Mouse (Mus musculus): ENCODE measurements at regions not wholly inside any gene's neighbourhood (a gene's known extent, or its start where the extent isn't known, plus 50 kb on each side); places are given as distances from the start of the nearest gene placed in this dataset.

- DNase-seq (ENCODE audit: low spot score in 2 of 2), result no peak
Observed at GRCm38 (mm10) chr12:12510764-12511163, 248.8 kb downstream of the Fam49a start.

- DNase-seq (ENCODE audit: low spot score in 2 of 2), result no peak
Observed at GRCm38 (mm10) chr12:12509164-12509937, 247.4 kb downstream of the Fam49a start.

GRCm38 (mm10) chr12:12508487-12509125 is 246.7 kb downstream of the Fam49a start:
- no peak for DNase-seq (ENCODE audit: low spot score in 2 of 2)

DNA sequence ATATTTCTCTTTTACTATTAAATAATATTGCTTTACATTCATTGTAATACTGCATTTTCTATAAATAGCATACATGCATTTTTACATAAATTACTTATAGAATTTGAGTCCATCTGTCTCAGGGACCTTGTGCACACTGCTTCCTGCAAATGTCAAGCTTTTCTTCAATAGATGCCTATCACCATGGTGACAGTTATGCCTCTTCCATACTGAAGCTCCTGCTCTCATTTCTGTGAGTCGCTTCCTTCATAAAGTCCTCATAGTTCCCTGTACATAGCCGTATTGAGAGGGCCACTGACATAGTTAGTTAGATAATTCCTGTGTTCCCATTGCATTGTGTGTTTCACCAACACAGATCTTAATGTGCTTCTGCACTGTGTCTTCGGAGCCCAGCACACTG is 244.7 kb downstream of the Fam49a start:
- DNase-seq (ENCODE audit: low spot score in 2 of 2), result no peak

GRCm38 (mm10) chr12:12505590-12505989 is 243.7 kb downstream of the Fam49a start:
- no peak for DNase-seq (ENCODE audit: low spot score in 2 of 2)

GRCm38 (mm10) chr12:12499903-12500302 is 238.0 kb downstream of the Fam49a start:
- no peak for DNase-seq (ENCODE audit: low spot score in 2 of 2)

GRCm38 (mm10) chr12:12498621-12499020 is 236.7 kb downstream of the Fam49a start:
- DNase-seq (ENCODE audit: low spot score in 2 of 2), result no peak

DNA sequence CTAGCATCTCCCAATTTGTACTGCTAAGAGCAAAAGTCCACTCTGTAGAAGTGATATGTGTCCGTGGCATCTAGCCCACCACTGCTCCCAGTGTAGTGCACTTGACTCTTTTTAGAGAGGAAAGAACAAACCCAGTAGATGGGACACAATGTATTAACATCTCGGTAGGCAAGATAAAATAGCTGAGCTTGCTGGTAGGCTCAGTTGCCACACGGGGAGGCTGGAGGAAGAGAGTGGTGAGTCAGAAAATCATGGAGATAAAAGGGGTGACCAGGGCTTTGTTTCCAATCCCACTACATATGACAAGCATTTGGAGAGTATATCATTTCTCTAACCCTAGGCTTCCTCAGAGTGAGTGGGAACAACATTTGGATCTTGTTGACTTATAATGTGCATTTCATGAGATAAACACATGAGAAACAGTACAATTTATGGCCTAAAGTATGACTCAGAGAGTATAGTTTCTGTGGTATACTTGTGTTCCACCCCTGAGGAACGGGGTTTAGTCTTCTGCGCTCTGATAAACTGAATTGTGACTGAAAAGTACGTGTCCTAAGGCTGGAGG is 235.4 kb downstream of the Fam49a start:
- no peak for DNase-seq (ENCODE audit: low spot score in 2 of 2)

GRCm38 (mm10) chr12:12496593-12497141 is 234.7 kb downstream of the Fam49a start:
- DNase-seq (ENCODE audit: low spot score in 2 of 2), result peak; percentile 5 to 6

DNA sequence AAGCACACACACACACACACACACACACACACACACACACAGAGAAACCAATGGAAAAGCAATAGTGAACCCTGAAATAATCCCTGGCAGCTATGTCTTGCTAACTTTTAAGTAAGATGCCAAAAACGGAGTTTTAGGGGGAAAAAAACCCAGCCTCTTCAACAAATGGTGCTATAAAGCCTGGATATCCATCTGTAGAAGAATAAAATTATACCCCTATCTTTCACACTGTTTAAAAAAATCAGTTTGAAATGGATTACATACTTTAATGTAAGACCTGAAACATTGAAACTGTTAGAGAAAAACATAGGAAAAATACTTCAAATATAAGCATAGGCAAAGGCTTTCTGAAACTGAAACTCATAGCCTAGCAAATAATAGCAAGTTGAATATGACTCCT is 228.2 kb downstream of the Fam49a start:
- DNase-seq (ENCODE audit: low spot score in 2 of 2), result no peak

DNA sequence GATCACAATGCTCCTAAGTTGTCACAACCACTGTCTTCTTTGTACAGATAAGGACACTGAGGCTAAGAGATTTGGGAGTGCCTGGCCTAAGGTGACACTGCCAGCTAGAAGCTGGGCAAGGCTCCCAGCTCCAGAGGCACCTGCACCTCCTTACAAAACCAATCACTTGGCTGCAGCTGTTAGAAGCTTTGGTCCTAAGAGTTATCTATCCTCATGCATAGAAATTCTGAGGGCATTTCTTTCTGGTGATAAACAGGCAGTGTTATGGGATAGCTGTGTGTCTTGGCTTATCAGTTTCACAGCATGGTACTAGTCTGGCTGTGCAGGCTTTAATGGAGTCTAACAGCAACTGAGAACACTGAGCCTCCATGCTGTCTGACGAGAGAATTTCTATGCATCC is 226.2 kb downstream of the Fam49a start:
- no peak for DNase-seq (ENCODE audit: low spot score in 2 of 2)

DNA sequence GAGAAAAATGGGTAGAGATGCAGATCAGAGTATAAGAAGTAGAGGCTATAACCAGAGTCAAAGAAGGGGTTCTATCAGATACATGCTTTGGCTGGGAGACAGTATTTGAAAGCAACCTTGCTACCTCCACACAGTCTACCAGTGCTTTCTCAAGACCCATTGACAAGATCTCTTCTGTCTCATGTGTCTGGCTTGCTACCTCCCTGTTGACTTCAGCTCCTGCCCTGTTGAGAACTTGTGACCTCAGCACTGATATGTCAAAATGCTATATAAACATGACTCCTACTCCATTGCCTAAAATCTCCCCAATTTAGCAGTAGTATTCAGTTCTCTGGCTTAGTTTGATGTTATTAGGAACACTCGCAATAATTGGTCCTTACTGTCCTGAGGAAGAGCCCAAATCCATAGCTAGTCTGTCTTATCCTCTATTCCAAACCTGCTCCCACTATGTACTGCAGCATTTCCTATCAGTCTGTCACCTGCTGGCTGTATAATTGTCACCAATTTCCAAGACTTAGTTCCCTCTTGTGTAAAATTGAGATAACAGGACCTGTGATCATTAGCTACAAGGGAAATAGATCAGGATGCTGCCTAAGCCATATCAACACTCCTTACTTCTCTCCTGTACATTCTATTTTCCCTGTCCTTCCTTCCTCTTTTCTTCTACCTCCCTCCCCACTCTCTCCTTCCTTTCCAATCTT is 224.9 kb downstream of the Fam49a start:
- DNase-seq (ENCODE audit: low spot score in 2 of 2), result no peak

- no peak for DNase-seq (ENCODE audit: low spot score in 2 of 2)
Observed at GRCm38 (mm10) chr12:12484921-12485680, 223.2 kb downstream of the Fam49a start.

DNA sequence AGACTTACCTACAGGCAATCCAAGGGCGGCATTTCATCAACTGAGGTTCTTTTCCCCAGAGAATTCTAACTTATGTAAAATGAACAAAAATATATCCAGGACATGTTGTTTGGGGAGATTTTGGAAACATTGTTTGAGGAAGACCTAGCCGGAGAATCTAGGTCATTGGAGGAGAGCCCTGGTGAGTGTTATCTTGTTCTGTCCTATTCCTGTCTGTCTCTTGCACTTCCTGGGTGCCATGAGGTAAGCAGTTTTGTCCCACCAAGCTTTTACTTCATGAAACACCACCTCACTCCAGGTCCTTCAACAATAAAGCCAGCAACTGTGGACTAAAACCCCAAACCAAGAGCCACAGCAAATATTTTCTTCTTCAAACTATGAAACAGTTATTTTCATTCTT is 218.5 kb downstream of the Fam49a start:
- DNase-seq (ENCODE audit: low spot score in 2 of 2), result no peak

DNA sequence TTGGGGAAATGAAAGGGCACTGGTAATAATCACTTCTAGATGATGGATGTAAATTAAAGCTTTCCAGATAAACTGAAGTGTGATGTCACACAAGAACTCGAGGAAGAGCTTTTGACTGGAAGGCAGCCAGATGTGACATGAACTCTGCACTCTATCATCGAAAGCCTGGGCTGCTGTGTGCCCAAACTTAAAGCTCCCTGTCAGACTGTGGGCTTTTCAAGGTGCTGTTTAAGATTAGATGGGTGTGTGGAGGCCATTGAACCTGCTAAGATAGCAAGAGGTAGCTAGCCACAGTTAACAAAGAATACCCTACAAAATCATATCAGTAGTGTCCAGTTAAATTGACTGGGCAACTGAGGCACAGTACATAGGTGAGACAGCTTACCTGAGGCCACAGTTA is 190.1 kb downstream of the Fam49a start:
- no peak for DNase-seq (ENCODE audit: low spot score in 2 of 2)

- no peak for DNase-seq (ENCODE audit: low spot score in 2 of 2)
Observed at GRCm38 (mm10) chr12:12446768-12447167, 184.8 kb downstream of the Fam49a start.

DNA sequence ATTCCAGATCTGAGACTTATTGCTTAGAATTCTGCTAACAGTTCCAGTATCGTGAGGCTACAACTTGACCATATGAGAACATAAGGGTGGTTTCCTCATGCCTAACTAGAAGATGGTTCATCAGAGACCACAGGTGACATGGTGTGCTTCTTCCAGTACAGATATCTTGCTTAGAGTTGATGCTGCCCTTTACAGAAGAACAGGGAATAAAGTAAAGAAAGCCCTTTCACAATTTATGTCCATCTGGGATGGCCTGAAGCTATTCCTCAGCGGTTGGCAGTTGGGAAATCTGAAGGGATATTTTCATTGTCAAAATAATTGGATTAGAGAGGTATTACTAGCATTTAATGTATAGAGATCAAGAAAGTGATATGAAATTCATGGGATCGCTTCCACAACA is 184.3 kb downstream of the Fam49a start:
- no peak for DNase-seq (ENCODE audit: low spot score in 2 of 2)

- no peak for DNase-seq (ENCODE audit: low spot score in 2 of 2)
Observed at GRCm38 (mm10) chr12:12442872-12443271, 180.9 kb downstream of the Fam49a start.

- no peak for DNase-seq (ENCODE audit: low spot score in 2 of 2)
Observed at GRCm38 (mm10) chr12:12436379-12436778, 174.4 kb downstream of the Fam49a start.

DNA sequence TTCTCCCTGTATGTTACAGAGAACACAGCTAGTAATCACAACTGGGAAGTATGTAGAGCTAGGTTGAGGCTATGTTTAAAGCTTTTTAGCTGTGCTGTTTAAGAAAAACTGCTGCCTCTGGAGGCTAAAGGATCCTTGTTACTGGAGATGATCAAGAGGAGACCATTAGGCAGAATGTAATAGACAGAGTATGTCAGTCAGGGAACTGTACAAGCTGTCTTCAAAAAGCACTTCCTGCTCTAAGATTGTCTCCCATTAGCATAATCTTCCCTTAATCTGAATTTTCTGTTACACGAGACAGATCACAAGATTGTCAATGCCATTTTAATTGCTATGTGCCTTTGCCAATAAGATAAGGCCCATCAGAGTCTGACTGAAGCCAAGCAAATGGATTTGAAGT is 170.7 kb downstream of the Fam49a start:
- DNase-seq (ENCODE audit: low spot score in 2 of 2), result no peak
